Mouse (Mus musculus) telencephalon, adult 2 months (tissue): ENCODE measurements around the gene Kbtbd4.

ENCODE experiments used
- DNase-seq: peaks from one replicate; pipeline ENCODE4 v3.0.0-alpha.2; 2011; ENCODE audit warnings: low read depth, low spot score

Kbtbd4 gene

GRCm38 (mm10) chr2:90904856-90905224 lies 300 bp downstream of the Kbtbd4 start:
- no peak for DNase-seq

- no peak for DNase-seq
These were observed 2.2 kb downstream of the Kbtbd4 start for GRCm38 (mm10) chr2:90906721-90907120.

GRCm38 (mm10) chr2:90910861-90911260 lies 6.3 kb downstream of the Kbtbd4 start:
- no peak for DNase-seq

- no peak for DNase-seq
These were observed 7.1 kb downstream of the Kbtbd4 start for GRCm38 (mm10) chr2:90911668-90912067.

- DNase-seq = no peak
These were observed 9.1 kb downstream of the Kbtbd4 start for GRCm38 (mm10) chr2:90913671-90914070.

GRCm38 (mm10) chr2:90915516-90915915 lies 11.0 kb downstream of the Kbtbd4 start:
- DNase-seq = no peak

GRCm38 (mm10) chr2:90916560-90917232 lies 12.2 kb downstream of the Kbtbd4 start:
- DNase-seq = no peak

GRCm38 (mm10) chr2:90917233-90917998 lies 12.9 kb downstream of the Kbtbd4 start:
- DNase-seq = no peak

GRCm38 (mm10) chr2:90917999-90918698 lies 13.6 kb downstream of the Kbtbd4 start:
- DNase-seq = no peak

- no peak for DNase-seq
These were observed 16.6 kb downstream of the Kbtbd4 start for GRCm38 (mm10) chr2:90921178-90921577.

GRCm38 (mm10) chr2:90922636-90923035 lies 18.1 kb downstream of the Kbtbd4 start:
- no peak for DNase-seq

GRCm38 (mm10) chr2:90928566-90928965 lies 24.0 kb downstream of the Kbtbd4 start:
- DNase-seq = no peak

- DNase-seq = no peak
These were observed 27.3 kb downstream of the Kbtbd4 start for GRCm38 (mm10) chr2:90931829-90932228.

GRCm38 (mm10) chr2:90932273-90932672 lies 27.7 kb downstream of the Kbtbd4 start:
- no peak for DNase-seq

- DNase-seq = no peak
These were observed 33.8 kb downstream of the Kbtbd4 start for GRCm38 (mm10) chr2:90938362-90938761.

GRCm38 (mm10) chr2:90939750-90940149 lies 35.2 kb downstream of the Kbtbd4 start:
- DNase-seq = no peak

- DNase-seq = no peak
These were observed 36.0 kb downstream of the Kbtbd4 start, which contains the start of gene Celf1 for GRCm38 (mm10) chr2:90940233-90941229. Gene Celf1 (plus strand): TSS chr2:90940382.

GRCm38 (mm10) chr2:90941744-90942143 lies 37.2 kb downstream of the Kbtbd4 start:
- DNase-seq = no peak

- DNase-seq = no peak
These were observed 45.6 kb downstream of the Kbtbd4 start for GRCm38 (mm10) chr2:90950149-90950548.

- no peak for DNase-seq
These were observed 46.1 kb downstream of the Kbtbd4 start for GRCm38 (mm10) chr2:90950582-90951194.

- DNase-seq = no peak
These were observed 48.9 kb downstream of the Kbtbd4 start for GRCm38 (mm10) chr2:90953461-90953860.
